Mouse (Mus musculus): ENCODE data around the gene Fpr-rs7. TPM values are rescaled to one million over a fixed set of nuclear protein-coding genes. Genes with fewer than 3 reads are reported as not detected.

Fpr-rs7 gene
- not detected for polyA plus RNA-seq (2021)

- ChIA-PET POLR2A (no interaction called here), CTCF (no interaction called here)
- no peak for TF ChIP-seq CTCF (IDR thresholded peaks at IDR 0.05)
- in situ Hi-C loops (cut with MboI; ENCODE audit: low pct_unique_long_range_greater_than_20kb), result no loop called here
- H3K27me3 ChIP-seq, result no peaks in the 10 kb centered on the region
- ATAC-seq (no peak), DNase-seq (ENCODE audit: low read depth, low spot score) (no peak)
These were observed at the start of gene Fpr-rs7 for GRCm38 (mm10) chr17:20114126-20114525. Gene Fpr-rs7, minus strand, starts transcription at chr17:20114226.

DNA sequence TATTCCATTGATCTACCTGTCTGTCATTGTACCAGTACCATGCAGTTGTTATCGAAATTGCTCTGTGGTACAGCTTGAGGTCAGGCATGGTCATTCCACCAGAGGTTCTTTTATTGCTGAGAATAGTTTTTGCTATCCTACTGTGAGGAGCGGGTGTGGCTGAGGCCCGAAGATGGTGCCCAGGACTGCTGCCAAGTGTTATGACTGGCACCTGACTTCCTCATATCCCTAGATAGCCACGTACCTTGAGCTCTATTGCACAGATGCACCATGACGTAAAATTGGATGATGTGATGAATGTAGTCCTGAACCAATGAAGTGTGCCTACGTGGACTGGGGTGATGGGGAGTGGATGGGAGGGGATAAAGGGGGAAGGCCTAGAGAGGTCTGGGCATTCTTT lies 39.9 kb downstream of the Fpr-rs7 start:
- no peak for TF ChIP-seq CTCF (IDR thresholded peaks at IDR 0.05)
- in situ Hi-C loops (cut with MboI; ENCODE audit: low pct_unique_long_range_greater_than_20kb), result no loop called here
- ChIA-PET POLR2A (no interaction called here), CTCF (no interaction called here)
- DNase-seq (ENCODE audit: low read depth, low spot score) (no peak), ATAC-seq (no peak)
- H3K27me3 ChIP-seq, result no peaks in the 10 kb centered on the region

DNA sequence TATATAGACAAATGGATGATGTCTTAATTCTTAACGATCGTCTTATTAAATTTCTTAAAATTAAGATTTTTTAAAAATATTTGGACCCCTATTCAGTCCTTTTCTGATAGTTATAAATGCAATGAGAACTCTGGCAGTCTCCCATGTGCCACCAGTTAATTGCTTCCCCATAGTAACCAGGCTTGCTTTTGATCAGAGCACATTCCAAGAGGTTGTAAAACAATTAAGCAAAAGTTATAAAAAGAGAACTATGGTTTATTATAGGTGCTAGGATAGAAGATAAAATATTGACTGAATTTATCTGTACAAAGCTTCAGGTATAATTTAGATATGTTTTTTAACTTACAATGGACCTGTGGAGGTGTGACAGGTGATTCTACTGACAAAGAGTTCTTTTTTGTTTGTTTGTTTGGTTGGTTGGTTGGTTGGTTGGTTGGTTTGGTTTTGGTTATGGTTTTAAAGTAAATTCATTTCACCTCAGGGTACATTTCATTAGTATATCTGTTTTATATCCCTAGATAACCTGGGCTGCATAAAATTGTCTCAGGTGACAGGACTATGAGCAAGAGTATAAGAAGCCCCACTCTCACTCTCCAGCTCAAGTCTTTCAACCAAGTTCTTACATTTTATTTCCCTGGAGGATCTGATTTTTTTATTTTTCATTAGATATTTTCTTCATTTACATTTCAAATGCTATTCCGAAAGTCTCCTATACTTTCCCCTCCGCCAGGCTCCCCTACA lies 42.2 kb downstream of the Fpr-rs7 start:
- ChIA-PET CTCF (no interaction called here), POLR2A (no interaction called here)
- in situ Hi-C loops (cut with MboI; ENCODE audit: low pct_unique_long_range_greater_than_20kb), result no loop called here
- no peaks in the 10 kb centered on the region for H3K27me3 ChIP-seq
- DNase-seq (ENCODE audit: low read depth, low spot score) (no peak), ATAC-seq (no peak)
- no peak for TF ChIP-seq CTCF (IDR thresholded peaks at IDR 0.05)

Other genes with a start within 250 kb of the Fpr-rs7 start
- not detected for gene Vmn2r104, start 65.9 kb downstream of the Fpr-rs7 start, polyA plus RNA-seq (2021)
- gene Fpr-rs6, start 68.9 kb upstream of the Fpr-rs7 start, polyA plus RNA-seq (2021), result not detected
- not detected for gene Vmn2r105, start 120.8 kb upstream of the Fpr-rs7 start, polyA plus RNA-seq (2021)
- not detected for gene Vmn2r106, start 171.3 kb upstream of the Fpr-rs7 start, polyA plus RNA-seq (2021)
- gene Vmn2r107, start 231.0 kb upstream of the Fpr-rs7 start, polyA plus RNA-seq (2021), result not detected